Mouse (Mus musculus) bone marrow macrophage, adult 2 months (primary cell): ENCODE measurements around the gene Gdpd5. TPM values are rescaled to one million over a fixed set of nuclear protein-coding genes. Genes with fewer than 3 reads are reported as not detected.

ENCODE experiments used
- H3K27ac ChIP-seq: 2 replicates; pipeline ENCODE4 v1.5.1; 2012; ENCODE audit warnings: low read depth, low read length; ENCODE audit not compliant: insufficient read depth
- H3K4me1 ChIP-seq: 2 replicates; pipeline ENCODE4 v1.6.1; 2012; ENCODE audit warnings: low read length; ENCODE audit not compliant: control insufficient read depth, insufficient read depth
- H3K4me3 ChIP-seq: 2 replicates; pipeline ENCODE4 v1.5.1; 2012; ENCODE audit warnings: mild to moderate bottlenecking, low read length, moderate library complexity; ENCODE audit not compliant: insufficient read depth
- CTCF ChIP-seq: IDR thresholded peaks from 2 replicates; pipeline ENCODE4 v1.5.1; 2012; ENCODE audit warnings: low read depth, mild to moderate bottlenecking, low read length, moderate library complexity
- POLR2A ChIP-seq: IDR thresholded peaks from 2 replicates; pipeline ENCODE4 v1.6.1; 2012; ENCODE audit warnings: mild to moderate bottlenecking, low read depth, low read length, borderline replicate concordance
- polyA plus RNA-seq: library from polyadenylated mRNA; stranded (reverse); fragments of >200 nt; gene quantifications from 2 replicates; pipeline ENCODE4 v1.2.4, GENCODE M21; 2012; ENCODE audit not compliant: missing spikeins, insufficient read depth, insufficient read length

Gene Gdpd5
- polyA plus RNA-seq, result 11.1 and 13.8 TPM in 2 replicates

GRCm38 (mm10) chr7:99381214-99382087 is at the start of gene Gdpd5:
Gene Gdpd5, plus strand, starts transcription at chr7:99381414.
- Histone ChIP-seq H3K4me1 (peaks cover 43% of the 10 kb centered on the region), H3K27ac (peak within 1 kb of the TSS; percentile 95), H3K4me3 (peak within 1 kb of the TSS; percentile 84)
- TF ChIP-seq CTCF (no peak), POLR2A (no peak)

GRCm38 (mm10) chr7:99332774-99333480 is 48.3 kb upstream of the Gdpd5 start:
- no peak overlapping the region for H3K4me3 ChIP-seq
- no peaks in the 10 kb centered on the region for H3K4me1 ChIP-seq
- H3K27ac ChIP-seq, result no peak overlapping the region
- TF ChIP-seq CTCF (peak; percentile 71), POLR2A (no peak)

GRCm38 (mm10) chr7:99340736-99341135 is 40.5 kb upstream of the Gdpd5 start:
- TF ChIP-seq CTCF (no peak), POLR2A (no peak)
- Histone ChIP-seq H3K4me3 (no peak overlapping the region), H3K4me1 (no peaks in the 10 kb centered on the region)

GRCm38 (mm10) chr7:99343577-99343976 is 37.6 kb upstream of the Gdpd5 start:
- H3K4me3 ChIP-seq, result no peak overlapping the region
- no peaks in the 10 kb centered on the region for H3K4me1 ChIP-seq
- TF ChIP-seq POLR2A, result no peak
- no peak for TF ChIP-seq CTCF
- no peak overlapping the region for H3K27ac ChIP-seq

More at GRCm38 (mm10) chr7:99340736-99341135, 40.5 kb upstream of the Gdpd5 start:
- H3K27ac ChIP-seq, result no peak overlapping the region

GRCm38 (mm10) chr7:99347268-99347667 is 33.9 kb upstream of the Gdpd5 start:
- no peak overlapping the region for H3K4me3 ChIP-seq
- H3K4me1 ChIP-seq, result no peaks in the 10 kb centered on the region
- no peak for TF ChIP-seq POLR2A
- no peak overlapping the region for H3K27ac ChIP-seq

GRCm38 (mm10) chr7:99348883-99349282 is 32.3 kb upstream of the Gdpd5 start:
- TF ChIP-seq CTCF, result no peak
- no peak for TF ChIP-seq POLR2A

GRCm38 (mm10) chr7:99349782-99350720 is 31.2 kb upstream of the Gdpd5 start:
- no peak overlapping the region for H3K27ac ChIP-seq
- TF ChIP-seq POLR2A (no peak), CTCF (no peak)
- H3K4me3 ChIP-seq, result no peak overlapping the region
- no peaks in the 10 kb centered on the region for H3K4me1 ChIP-seq

More at GRCm38 (mm10) chr7:99348883-99349282, 32.3 kb upstream of the Gdpd5 start:
- H3K4me3 ChIP-seq, result no peak overlapping the region
- H3K4me1 ChIP-seq, result no peaks in the 10 kb centered on the region
- no peak overlapping the region for H3K27ac ChIP-seq

GRCm38 (mm10) chr7:99351104-99351801 is 30.0 kb upstream of the Gdpd5 start:
- no peaks in the 10 kb centered on the region for H3K4me1 ChIP-seq
- H3K4me3 ChIP-seq, result no peak overlapping the region
- H3K27ac ChIP-seq, result no peak overlapping the region
- TF ChIP-seq POLR2A (no peak), CTCF (no peak)

GRCm38 (mm10) chr7:99351802-99352517 is 29.3 kb upstream of the Gdpd5 start:
- peaks cover 5% of the 10 kb centered on the region; the same call in 1 of the 2 replicates for H3K4me1 ChIP-seq
- H3K27ac ChIP-seq, result no peak overlapping the region
- TF ChIP-seq CTCF, result no peak
- TF ChIP-seq POLR2A, result no peak
- H3K4me3 ChIP-seq, result no peak overlapping the region
